ENCODE assay signal across 8 mouse cellular contexts in the genomic region with DNA sequence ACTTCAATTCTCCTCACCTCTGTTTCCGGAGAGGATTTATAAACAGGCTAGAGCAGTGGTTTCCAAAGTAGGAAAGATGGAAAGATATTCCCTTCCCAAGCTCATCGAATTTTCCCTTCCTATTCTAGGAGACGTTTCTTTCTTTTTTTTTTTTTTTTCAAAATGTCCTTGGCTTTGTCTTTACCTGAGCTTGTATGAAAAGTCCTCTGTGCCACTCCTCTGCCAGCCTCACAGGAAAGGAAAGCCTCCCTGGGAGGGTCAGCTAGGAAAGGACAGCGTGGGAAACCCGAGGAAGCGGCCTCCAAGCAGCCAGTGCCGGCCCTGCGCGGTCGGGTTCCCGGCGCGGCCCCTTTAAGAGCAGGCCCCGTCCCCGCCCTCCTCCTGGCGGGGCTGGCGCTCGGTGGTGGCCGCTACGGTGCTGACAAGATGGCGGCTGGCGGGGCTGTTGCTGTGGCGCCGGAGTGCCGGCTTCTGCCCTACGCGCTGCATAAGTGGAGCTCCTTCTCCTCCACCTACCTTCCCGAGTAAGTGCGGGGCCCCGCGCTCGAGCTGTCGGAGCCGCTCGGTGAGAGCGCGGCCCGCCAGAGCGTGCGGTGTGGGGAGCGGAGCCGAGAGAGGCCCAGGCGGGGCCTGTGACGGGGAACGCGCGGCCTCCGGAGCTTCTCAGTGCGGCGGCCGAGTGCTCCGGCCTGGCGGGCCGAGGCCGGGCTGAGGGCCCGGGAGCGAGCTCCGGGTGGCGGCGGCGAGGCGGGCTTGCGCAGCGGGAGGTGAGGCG. TPM values are rescaled to one million over a fixed set of nuclear protein-coding genes. Genes with fewer than 3 reads are reported as not detected.
A peak's percentile ranks its signal among the peaks of the same experiment; 100 is the strongest.
DNase-seq lines count a peak whose midpoint lies in the region; ATAC-seq and TF ChIP-seq lines count a peak whose summit lies in the region.

TSS of gene Mkln1 (plus strand) at position 305 of the 775 bp plus-strand sequence.

- DNase-seq in cerebellum, adult 11 months = peak; percentile 87
- DNase-seq in heart, postnatal 25 days (ENCODE audit: low spot score) = peak; percentile 86
- peak; percentile 89 to 92 for DNase-seq in layer of hippocampus, adult 18-20 months (ENCODE audit: low spot score in 2 of 2)
- peak; percentile 89 for DNase-seq in lung, adult 2 months
- peak; percentile 75 to 76 for DNase-seq in thymus, adult 18-20 months

- no peak within 1 kb of the TSS for H3K27ac ChIP-seq in ES-Bruce4 (ENCODE audit: insufficient read depth, low read length)
- H3K27ac ChIP-seq in forebrain, embryonic 15.5 days (replicated peaks) = peak within 1 kb of the TSS; percentile 93

- under 1% methylated on average over 65 of the region's 65 CpGs for WGBS in forebrain, embryonic 15.5 days
- WGBS in lung, adult 2 months = under 1% methylated on average over 65 of the region's 65 CpGs

- TF ChIP-seq EP300 in ES-Bruce4 (IDR thresholded peaks at IDR 0.05; ENCODE audit: insufficient read depth, low read depth, low read length) = no peak

- ATAC-seq in forebrain, embryonic 15.5 days (replicated peaks) = peak; percentile 99
- peak; percentile 92 for ATAC-seq in neutrophil, adult 5-6 weeks (ENCODE audit: extremely low read depth, insufficient number of reproducible peaks, low FRiP score, poor library complexity, severe bottlenecking)

- H3K9ac ChIP-seq in ES-Bruce4 (ENCODE audit: low read depth, poor library complexity, severe bottlenecking) = peak within 1 kb of the TSS; percentile 98
- peak within 1 kb of the TSS; percentile 95 for H3K9ac ChIP-seq in forebrain, embryonic 15.5 days (replicated peaks)

- intact Hi-C loops in heart, postnatal 25 days (cut with DNase I) = loop anchor here (2.0 to 5.0 kb wide), 2 partner anchors 28 to 181 kb away; no protein-coding TSS in a partner anchor

- no peaks in the 10 kb centered on the region for H3K9me3 ChIP-seq in ES-Bruce4 (replicated peaks; ENCODE audit: control insufficient read depth, insufficient read depth, low read length, poor library complexity, severe bottlenecking)
- no peaks in the 10 kb centered on the region for H3K9me3 ChIP-seq in forebrain, embryonic 15.5 days

- H3K36me3 ChIP-seq in ES-Bruce4 (ENCODE audit: control insufficient read depth, insufficient read depth, low read length, poor library complexity, severe bottlenecking) = no peaks in the 10 kb centered on the region
- no peaks in the 10 kb centered on the region for H3K36me3 ChIP-seq in forebrain, embryonic 15.5 days

- no peak for TF ChIP-seq CTCF in ES-Bruce4 (IDR thresholded peaks at IDR 0.05; ENCODE audit: low read depth, low read length)
- TF ChIP-seq CTCF in lung, adult 2 months (IDR thresholded peaks at IDR 0.05; ENCODE audit: insufficient read depth, low read length) = no peak

- H3K4me2 ChIP-seq in forebrain, embryonic 15.5 days (replicated peaks) = peak within 1 kb of the TSS; percentile 91

- peak within 1 kb of the TSS; percentile 94 for H3K4me3 ChIP-seq in ES-Bruce4 (ENCODE audit: low read depth, low read length)
- peak within 1 kb of the TSS; percentile 63 for H3K4me3 ChIP-seq in forebrain, embryonic 15.5 days
- H3K4me3 ChIP-seq in lung, adult 2 months (replicated peaks; ENCODE audit: extremely low read depth, low read depth, low read length) = peak within 1 kb of the TSS; percentile 75

- no peaks in the 10 kb centered on the region for H3K27me3 ChIP-seq in ES-Bruce4 (ENCODE audit: control insufficient read depth, insufficient read depth, low read length, poor library complexity, severe bottlenecking)
- H3K27me3 ChIP-seq in forebrain, embryonic 15.5 days = no peaks in the 10 kb centered on the region

- TF ChIP-seq POLR2A in ES-Bruce4 (IDR thresholded peaks at IDR 0.05; ENCODE audit: insufficient read depth, low read length) = no peak
- peak; percentile 71; the same call in 1 of the 2 replicates for TF ChIP-seq POLR2A in lung, adult 2 months (IDR thresholded peaks at IDR 0.05; ENCODE audit: borderline replicate concordance, extremely low read depth, low read depth, low read length)

- no peaks in the 10 kb centered on the region for H3K4me1 ChIP-seq in ES-Bruce4 (ENCODE audit: control insufficient read depth, insufficient read depth, low read length)
- H3K4me1 ChIP-seq in forebrain, embryonic 15.5 days = peaks cover 27% of the 10 kb centered on the region
- H3K4me1 ChIP-seq in lung, adult 2 months (ENCODE audit: control insufficient read depth, insufficient read depth, low read length) = peaks cover 16% of the 10 kb centered on the region

RNA-seq across cellular contexts. Expression of gene Mkln1, which starts in this region (rescaled TPM):
- 143 and 153 TPM in 2 replicates for polyA plus RNA-seq in ES-Bruce4 (2011; ENCODE audit: insufficient read depth, insufficient read length, low read depth, missing spikeins)
- 152 and 153 TPM in 2 replicates for polyA plus RNA-seq in forebrain, embryonic 15.5 days (2015; fragmentation: Nextera tagmentation; extraction: Ambion mirVana)
- 100 to 1,000 TPM; 164 to 171 TPM for total RNA-seq in heart, postnatal 25 days (2021)
- 100 to 1,000 TPM; 162 to 165 TPM for total RNA-seq in layer of hippocampus, adult 18-20 months (2021)
- 16.8 and 26.4 TPM in 2 replicates for polyA plus RNA-seq in lung, adult 2 months (2012; rRNA removed)
- 133 and 164 TPM in 2 replicates for total RNA-seq in neutrophil, adult 5-6 weeks (2017)
